Mouse (Mus musculus) ZHBTc4 (cell line): ENCODE results near the gene 9330182O14Rik.

Experiments used
- DNase-seq: peaks from one replicate; pipeline ENCODE4 v3.0.0-alpha.2; 2011; ENCODE audit warnings: low read depth, low spot score

The 9330182O14Rik gene

GRCm38 (mm10) chr15:40134152-40134792, at the start of gene 9330182O14Rik:
9330182O14Rik (plus strand) TSS chr15:40134365.
- DNase-seq = peak; percentile 69

- DNase-seq = no peak
Observed at GRCm38 (mm10) chr15:40103304-40103703, 30.9 kb upstream of the 9330182O14Rik start.

- no peak for DNase-seq
Observed at GRCm38 (mm10) chr15:40105712-40106111, 28.5 kb upstream of the 9330182O14Rik start.

GRCm38 (mm10) chr15:40113888-40114576, 20.1 kb upstream of the 9330182O14Rik start:
- DNase-seq = peak; percentile 35

- DNase-seq = peak; percentile 40
Observed at GRCm38 (mm10) chr15:40114600-40115271, 19.4 kb upstream of the 9330182O14Rik start.

GRCm38 (mm10) chr15:40116396-40116795, 17.8 kb upstream of the 9330182O14Rik start:
- peak; percentile 65 for DNase-seq

GRCm38 (mm10) chr15:40124211-40124953, 9.8 kb upstream of the 9330182O14Rik start:
- no peak for DNase-seq

GRCm38 (mm10) chr15:40129496-40129895, 4.7 kb upstream of the 9330182O14Rik start:
- DNase-seq = no peak

GRCm38 (mm10) chr15:40130880-40131478, 3.2 kb upstream of the 9330182O14Rik start:
- DNase-seq = peak; percentile 75

GRCm38 (mm10) chr15:40132408-40132807, 1.8 kb upstream of the 9330182O14Rik start:
- DNase-seq = peak; percentile 50

GRCm38 (mm10) chr15:40144221-40144620, 10.1 kb downstream of the 9330182O14Rik start:
- DNase-seq = peak; percentile 57

- no peak for DNase-seq
Observed at GRCm38 (mm10) chr15:40157683-40158082, 23.5 kb downstream of the 9330182O14Rik start.

GRCm38 (mm10) chr15:40166560-40167275, 32.6 kb downstream of the 9330182O14Rik start:
- peak; percentile 55 for DNase-seq

GRCm38 (mm10) chr15:40167276-40168139, 33.3 kb downstream of the 9330182O14Rik start:
- DNase-seq = no peak

GRCm38 (mm10) chr15:40168140-40168688, 34.0 kb downstream of the 9330182O14Rik start:
- DNase-seq = no peak

GRCm38 (mm10) chr15:40169061-40169460, 34.9 kb downstream of the 9330182O14Rik start:
- no peak for DNase-seq

GRCm38 (mm10) chr15:40169705-40170104, 35.5 kb downstream of the 9330182O14Rik start:
- no peak for DNase-seq

GRCm38 (mm10) chr15:40179423-40179822, 45.3 kb downstream of the 9330182O14Rik start:
- DNase-seq = no peak

- no peak for DNase-seq
Observed at GRCm38 (mm10) chr15:40187017-40187416, 52.9 kb downstream of the 9330182O14Rik start.
